Mouse (Mus musculus): ENCODE data around the gene Pik3r2.

DNA sequence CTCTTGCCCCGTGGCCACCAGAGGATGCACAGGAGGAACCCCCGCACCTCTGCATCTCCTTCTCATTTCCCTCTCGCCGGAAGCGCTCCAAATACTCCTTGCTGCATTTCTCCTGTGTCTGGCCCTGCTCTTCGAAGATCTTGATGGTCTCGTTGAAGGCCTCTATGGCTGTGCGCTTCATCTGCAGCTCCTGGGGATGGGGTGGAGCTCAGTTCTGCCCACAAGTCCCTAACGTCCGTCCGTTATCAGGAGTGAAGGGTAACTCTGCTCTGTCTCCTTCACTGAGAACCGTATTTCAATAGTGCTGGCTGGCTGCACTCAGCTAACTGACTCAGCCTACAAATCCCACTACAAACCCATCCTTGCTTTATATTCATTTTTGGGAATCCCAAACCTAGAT is 6.7 kb downstream of the Pik3r2 start:
- TF ChIP-seq MYOG (IDR thresholded peaks at IDR 0.05; ENCODE audit: control insufficient read depth, extremely low read depth, insufficient read length) (no peak), CTCF (IDR thresholded peaks at IDR 0.05; ENCODE audit: control insufficient read depth, insufficient read depth, insufficient read length) (no peak)
